Mouse (Mus musculus): Measurements from ENCODE around the gene Npat. TPM values are rescaled to one million over a fixed set of nuclear protein-coding genes. Genes with fewer than 3 reads are reported as not detected.

The Npat gene
- polyA plus RNA-seq, 1 experiment from 2014 or later, result 19.3 TPM

Other genes with a start within 250 kb of the Npat start
- 0.67 and 0.73 TPM in 2 replicates for gene Exph5, start 235.4 kb upstream of the Npat start, polyA plus RNA-seq (2016; fragmentation: Nextera tagmentation; extraction: Ambion mirVana)
- 9.4 and 10.6 TPM in 2 replicates for gene Kdelc2, start 153.0 kb upstream of the Npat start, polyA plus RNA-seq (2016; fragmentation: Nextera tagmentation; extraction: Ambion mirVana)
- gene 4930550C14Rik, start 134.7 kb upstream of the Npat start, polyA plus RNA-seq (2016; fragmentation: Nextera tagmentation; extraction: Ambion mirVana), result 0.21 and 0.25 TPM in 2 replicates
- 18.7 and 19.9 TPM in 2 replicates for gene Atm, start 307 bp upstream of the Npat start, polyA plus RNA-seq (2016; fragmentation: Nextera tagmentation; extraction: Ambion mirVana)
- gene Acat1, start 73.3 kb downstream of the Npat start, polyA plus RNA-seq (2016; fragmentation: Nextera tagmentation; extraction: Ambion mirVana), result 34.9 and 43.3 TPM in 2 replicates
- gene Cul5, start 133.0 kb downstream of the Npat start, polyA plus RNA-seq (2016; fragmentation: Nextera tagmentation; extraction: Ambion mirVana), result 35.3 and 40.7 TPM in 2 replicates
- gene Rab39, start 169.2 kb downstream of the Npat start, polyA plus RNA-seq (2016; fragmentation: Nextera tagmentation; extraction: Ambion mirVana), result 4.3 and 5.4 TPM in 2 replicates
- 3.0 and 4.2 TPM in 2 replicates for gene Slc35f2, start 234.5 kb downstream of the Npat start, polyA plus RNA-seq (2016; fragmentation: Nextera tagmentation; extraction: Ambion mirVana)

All from midbrain, embryonic 10.5 days (tissue).